11 mouse cellular contexts compared by ENCODE assay signal in genomic region chr9:80012751-80013150, GRCm38 (mm10). TPM values are rescaled to one million over a fixed set of nuclear protein-coding genes. Genes with fewer than 3 reads are reported as not detected.
DNase-seq lines count a peak whose midpoint lies in the region; ATAC-seq lines count a peak whose summit lies in the region.
"Had no signal": no experiment of that assay in that cellular context is flagged by ENCODE, and none has a peak within 500 bp of the region (broad histone marks: within the 10 kb centered on the region; RNA-seq: fewer than 3 reads in every experiment).

TSS of gene Filip1 (minus strand) at chr9:80012851.

- H3K36me3 ChIP-seq in forebrain, embryonic 10.5 days (replicated peaks) = no peaks in the 10 kb centered on the region
- no peaks in the 10 kb centered on the region for H3K36me3 ChIP-seq in forebrain, embryonic 12.5 days (replicated peaks)
- no peaks in the 10 kb centered on the region for H3K36me3 ChIP-seq in lung, embryonic 16.5 days (ENCODE audit: control insufficient read depth, insufficient read depth, low read length)
- H3K36me3 ChIP-seq: hindbrain, embryonic 15.5 days; liver, embryonic 12.5 days had no signal

- H3K9me3 ChIP-seq in forebrain, embryonic 10.5 days = no peaks in the 10 kb centered on the region
- H3K9me3 ChIP-seq in forebrain, embryonic 12.5 days = no peaks in the 10 kb centered on the region
- H3K9me3 ChIP-seq in lung, embryonic 16.5 days (ENCODE audit: control insufficient read depth, low read length) = no peaks in the 10 kb centered on the region
- H3K9me3 ChIP-seq: hindbrain, embryonic 15.5 days; liver, embryonic 12.5 days had no signal

- H3K9ac ChIP-seq in forebrain, embryonic 12.5 days = no peak within 1 kb of the TSS
- no peak within 1 kb of the TSS for H3K9ac ChIP-seq in lung, embryonic 16.5 days (ENCODE audit: low read length)
- H3K9ac ChIP-seq: hindbrain, embryonic 15.5 days; liver, embryonic 12.5 days had no signal

- intact Hi-C loops in gastrocnemius, postnatal 36 days (cut with DNase I) = no loop called here
- intact Hi-C loops in left cerebral cortex, postnatal 25 days (cut with DNase I) = no loop called here

- H3K4me2 ChIP-seq in forebrain, embryonic 12.5 days = no peak within 1 kb of the TSS
- no peak within 1 kb of the TSS for H3K4me2 ChIP-seq in lung, embryonic 16.5 days (ENCODE audit: low read depth, low read length)
- H3K4me2 ChIP-seq: hindbrain, embryonic 15.5 days; liver, embryonic 12.5 days had no signal

- no peak within 1 kb of the TSS for H3K27ac ChIP-seq in forebrain, embryonic 10.5 days
- no peak within 1 kb of the TSS for H3K27ac ChIP-seq in forebrain, embryonic 12.5 days
- H3K27ac ChIP-seq in lung, embryonic 16.5 days (ENCODE audit: low read length) = no peak within 1 kb of the TSS
- H3K27ac ChIP-seq: hindbrain, embryonic 15.5 days; liver, embryonic 12.5 days had no signal

- 76% methylated on average over 7 of the region's 7 CpGs for WGBS in forebrain, embryonic 10.5 days
- WGBS in forebrain, embryonic 12.5 days = 74% methylated on average over 7 of the region's 7 CpGs
- 32% methylated on average over 7 of the region's 7 CpGs for WGBS in lung, embryonic 16.5 days

- DNase-seq in forebrain, embryonic 10.5 days (ENCODE audit: extremely low spot score, low spot score) = no peak
- no peak for DNase-seq in lung, postnatal 36 days
- DNase-seq in gastrocnemius, postnatal 36 days = no peak
- peak in 1 of 2 experiments; percentile 6 for DNase-seq in left cerebral cortex, postnatal 25 days (ENCODE audit: low spot score in 2 of 2)
- no peak for DNase-seq in ovary, postnatal 36 days (ENCODE audit: low spot score)
- DNase-seq in spleen, adult 12 weeks (ENCODE audit: low spot score) = no peak
- DNase-seq: cerebellum, postnatal 25 days had no signal

- H3K4me1 ChIP-seq in forebrain, embryonic 10.5 days = no peaks in the 10 kb centered on the region
- H3K4me1 ChIP-seq in forebrain, embryonic 12.5 days = no peaks in the 10 kb centered on the region
- H3K4me1 ChIP-seq in lung, embryonic 16.5 days (replicated peaks; ENCODE audit: control insufficient read depth, insufficient read depth, low read length) = peaks cover 3% of the 10 kb centered on the region; the same call in 1 of the 2 replicates
- H3K4me1 ChIP-seq: hindbrain, embryonic 15.5 days; liver, embryonic 12.5 days had no signal

- H3K27me3 ChIP-seq in forebrain, embryonic 10.5 days (ENCODE audit: poor library complexity, severe bottlenecking) = no peaks in the 10 kb centered on the region
- no peaks in the 10 kb centered on the region for H3K27me3 ChIP-seq in forebrain, embryonic 12.5 days
- H3K27me3 ChIP-seq in lung, embryonic 16.5 days (ENCODE audit: control insufficient read depth, insufficient read depth, low read depth, low read length) = no peaks in the 10 kb centered on the region
- H3K27me3 ChIP-seq: hindbrain, embryonic 15.5 days; liver, embryonic 12.5 days had no signal

- no peak for ATAC-seq in forebrain, embryonic 12.5 days (ENCODE audit: low FRiP score)
- 0 out of 2 replicates have a peak, but pooled peaks have one; percentile 45 for ATAC-seq in lung, embryonic 16.5 days (ENCODE audit: low read depth)
- ATAC-seq: liver, embryonic 12.5 days had no signal

- H3K4me3 ChIP-seq in forebrain, embryonic 10.5 days = no peak within 1 kb of the TSS
- no peak within 1 kb of the TSS for H3K4me3 ChIP-seq in forebrain, embryonic 12.5 days (replicated peaks)
- H3K4me3 ChIP-seq in lung, embryonic 16.5 days (ENCODE audit: low read length) = no peak within 1 kb of the TSS
- H3K4me3 ChIP-seq: hindbrain, embryonic 15.5 days; liver, embryonic 12.5 days had no signal

RNA-seq across cellular contexts. Expression of gene Filip1, which starts in this region (rescaled TPM):
- 11.9 and 16.3 TPM in 2 replicates for polyA plus RNA-seq in forebrain, embryonic 10.5 days (2016; fragmentation: Nextera tagmentation; extraction: Ambion mirVana)
- polyA plus RNA-seq in forebrain, embryonic 12.5 days (2016; fragmentation: Nextera tagmentation; extraction: Ambion mirVana) = 8.5 and 9.5 TPM in 2 replicates
- 12.4 and 14.2 TPM in 2 replicates for polyA plus RNA-seq in lung, embryonic 16.5 days (2015; fragmentation: Nextera tagmentation; extraction: Ambion mirVana)
- 100 to 1,000 TPM in 1 of 2 experiments, 10 to 100 TPM in 1; 78.1 to 103 TPM for total RNA-seq in gastrocnemius, postnatal 36 days (2021)
- total RNA-seq in left cerebral cortex, postnatal 25 days (2021) = 10 to 100 TPM; 15.2 to 22.7 TPM
